Mouse (Mus musculus) small intestine, adult 2 months (tissue): ENCODE results near the gene Nt5dc3. TPM values are rescaled to one million over a fixed set of nuclear protein-coding genes. Genes with fewer than 3 reads are reported as not detected.

ENCODE experiments used
- H3K27ac ChIP-seq: fragments of 200-500 bp; 2 replicates; pipeline ENCODE4 v1.5.1; 2012; ENCODE audit warnings: low read depth, low read length, control low read depth, inconsistent platforms; ENCODE audit not compliant: insufficient read depth
- H3K27me3 ChIP-seq: fragments of 200-500 bp; 2 replicates; pipeline ENCODE4 v1.6.1; 2012; ENCODE audit warnings: mild to moderate bottlenecking, moderate library complexity, low read length, inconsistent platforms; ENCODE audit not compliant: control insufficient read depth, insufficient read depth
- H3K36me3 ChIP-seq: fragments of 200-500 bp; 2 replicates; pipeline ENCODE4 v1.6.1; 2012; ENCODE audit warnings: mild to moderate bottlenecking, low read length, control low read depth, inconsistent platforms; ENCODE audit not compliant: control insufficient read depth, insufficient read depth
- H3K4me1 ChIP-seq: fragments of 200-500 bp; 2 replicates; pipeline ENCODE4 v1.6.1; 2012; ENCODE audit warnings: low read length, inconsistent platforms, mixed read lengths; ENCODE audit not compliant: control insufficient read depth, insufficient read depth, insufficient read length
- H3K4me3 ChIP-seq: fragments of 200-500 bp; 2 replicates; pipeline ENCODE4 v1.5.1; 2012; ENCODE audit warnings: low read depth, mild to moderate bottlenecking, control low read depth, inconsistent platforms, low read length, moderate library complexity
- CTCF ChIP-seq: fragments of 200-500 bp; IDR thresholded peaks from 2 replicates; pipeline ENCODE4 v1.5.1; 2012; ENCODE audit warnings: low read depth, mild to moderate bottlenecking, control low read depth, inconsistent platforms, low read length, moderate library complexity, mixed read lengths; ENCODE audit not compliant: insufficient replicate concordance, insufficient read length; ENCODE audit errors: extremely low read depth
- POLR2A ChIP-seq: fragments of 200-500 bp; IDR thresholded peaks from 2 replicates; pipeline ENCODE4 v1.6.1; 2012; ENCODE audit warnings: low read depth, mild to moderate bottlenecking, control low read depth, inconsistent platforms, low read length, moderate library complexity
- WGBS: fragments of 180-500 bp; shearing (Covaris S2); methylation state at CpG from one replicate; pipeline ENCODE4 v1.1.7; 2018; 5-methylcytosine and 5-hydroxymethylcytosine counted together
- polyA plus RNA-seq: library from polyadenylated mRNA; depleted of rRNA; stranded (reverse); fragments of >200 nt; gene quantifications from 2 replicates; pipeline ENCODE4 v1.2.3, GENCODE M21; 2012

Gene Nt5dc3
- polyA plus RNA-seq, 1 experiment = 1.8 TPM

- Histone ChIP-seq H3K27ac (no peak overlapping the region), H3K36me3 (no peaks in the 10 kb centered on the region), H3K4me3 (no peak overlapping the region), H3K4me1 (no peaks in the 10 kb centered on the region), H3K27me3 (no peaks in the 10 kb centered on the region)
- TF ChIP-seq POLR2A (no peak), CTCF (no peak)
- 84% methylated on average over 15 of the region's 15 CpGs for WGBS
Measured at GRCm38 (mm10) chr10:86828221-86829135, 49.7 kb downstream of the Nt5dc3 start.

DNA sequence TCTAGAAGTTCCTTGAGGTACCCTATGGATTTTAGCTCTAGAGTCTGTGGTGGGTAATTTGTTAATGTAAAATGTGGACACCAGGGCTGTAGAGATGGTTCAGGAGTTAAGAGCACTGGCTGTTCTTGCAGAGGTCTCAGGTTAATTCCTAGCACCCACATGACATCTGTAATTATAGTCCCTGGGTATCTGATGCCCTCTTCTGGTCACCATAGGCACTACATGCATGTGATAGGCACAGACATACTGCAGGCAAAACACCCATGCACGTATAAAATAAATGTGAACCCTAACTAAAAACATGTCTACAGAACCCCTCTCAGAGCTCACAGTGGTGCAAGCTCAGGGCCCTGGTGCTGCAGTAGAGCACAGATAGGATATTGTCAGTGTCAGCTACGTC, 50.7 kb downstream of the Nt5dc3 start:
- Histone ChIP-seq H3K27ac (no peak overlapping the region), H3K4me1 (no peaks in the 10 kb centered on the region), H3K27me3 (no peaks in the 10 kb centered on the region), H3K36me3 (no peaks in the 10 kb centered on the region), H3K4me3 (no peak overlapping the region)
- WGBS = 95% methylated on average over 2 of the region's 2 CpGs
- no peak for TF ChIP-seq CTCF

DNA sequence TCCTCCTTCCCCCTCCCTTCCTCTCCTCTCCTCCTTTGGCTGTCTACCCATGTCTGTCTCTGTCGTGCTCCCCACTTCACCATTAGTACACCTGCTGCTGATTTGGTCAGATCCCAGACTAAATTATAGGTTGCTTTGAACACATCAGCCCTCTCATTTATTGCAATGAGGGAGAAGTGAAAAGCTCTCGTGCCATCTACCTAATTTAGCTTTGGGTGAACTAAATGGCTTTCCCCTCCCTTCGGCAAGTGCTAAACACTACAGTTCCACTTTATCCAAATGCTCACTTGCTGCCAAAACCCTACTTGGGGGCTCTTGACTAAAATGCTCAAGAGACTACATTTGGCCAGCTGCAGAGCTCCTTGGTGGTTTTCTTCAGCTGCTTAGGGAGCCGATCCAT, 58.0 kb downstream of the Nt5dc3 start:
- TF ChIP-seq POLR2A = no peak
- no peak for TF ChIP-seq CTCF
- 79% methylated on average over 4 of the region's 4 CpGs for WGBS
- no peaks in the 10 kb centered on the region for H3K4me1 ChIP-seq
- no peaks in the 10 kb centered on the region for H3K27me3 ChIP-seq
- no peaks in the 10 kb centered on the region for H3K36me3 ChIP-seq
- no peak overlapping the region for H3K27ac ChIP-seq
- H3K4me3 ChIP-seq = no peak overlapping the region

GRCm38 (mm10) chr10:86838827-86839226, 60.0 kb downstream of the Nt5dc3 start:
- Histone ChIP-seq H3K27me3 (no peaks in the 10 kb centered on the region), H3K27ac (no peak overlapping the region), H3K4me3 (no peak overlapping the region), H3K4me1 (no peaks in the 10 kb centered on the region; the same call in 1 of the 2 replicates), H3K36me3 (no peaks in the 10 kb centered on the region)
- TF ChIP-seq CTCF (no peak), POLR2A (no peak)
- 91% methylated on average over 6 of the region's 6 CpGs for WGBS

- no peaks in the 10 kb centered on the region; the same call in 1 of the 2 replicates for H3K4me1 ChIP-seq
- 83% methylated on average over 5 of the region's 5 CpGs for WGBS
- H3K36me3 ChIP-seq = no peaks in the 10 kb centered on the region
- H3K4me3 ChIP-seq = no peak overlapping the region
- TF ChIP-seq CTCF = no peak
- TF ChIP-seq POLR2A = no peak
- H3K27me3 ChIP-seq = no peaks in the 10 kb centered on the region
- no peak overlapping the region for H3K27ac ChIP-seq
Measured at GRCm38 (mm10) chr10:86842659-86843058, 63.9 kb downstream of the Nt5dc3 start.

DNA sequence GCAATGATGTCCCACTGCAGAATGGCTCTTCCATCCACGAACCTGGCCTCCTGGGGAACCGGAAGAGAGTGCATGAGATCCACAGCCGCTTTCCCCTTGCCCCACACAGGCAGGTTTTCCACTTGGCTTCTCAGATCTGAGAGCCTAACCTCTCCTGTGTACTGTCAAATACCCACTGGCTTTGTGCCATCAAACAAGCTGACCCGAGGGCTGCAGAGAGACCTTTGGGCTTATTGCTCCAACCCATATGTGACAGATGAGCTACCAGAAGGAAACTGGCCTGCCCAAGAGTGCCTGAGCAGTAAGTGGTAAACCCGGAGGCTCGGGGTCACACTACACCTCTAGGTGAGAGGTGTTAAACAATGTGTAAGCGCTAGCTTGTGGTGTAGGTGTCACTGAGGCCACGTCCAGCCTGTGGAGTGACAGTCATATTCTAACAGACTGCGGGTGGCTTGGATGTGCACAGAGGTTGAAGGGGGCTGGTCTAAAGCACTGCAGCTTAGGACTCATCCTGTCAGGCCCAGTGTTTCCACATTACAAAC, 68.2 kb downstream of the Nt5dc3 start:
- no peak for TF ChIP-seq POLR2A
- TF ChIP-seq CTCF = no peak
- Histone ChIP-seq H3K27me3 (no peaks in the 10 kb centered on the region), H3K4me3 (no peak overlapping the region), H3K27ac (no peak overlapping the region), H3K4me1 (no peaks in the 10 kb centered on the region; the same call in 1 of the 2 replicates), H3K36me3 (no peaks in the 10 kb centered on the region)
- WGBS = 66% methylated on average over 9 of the region's 9 CpGs

DNA sequence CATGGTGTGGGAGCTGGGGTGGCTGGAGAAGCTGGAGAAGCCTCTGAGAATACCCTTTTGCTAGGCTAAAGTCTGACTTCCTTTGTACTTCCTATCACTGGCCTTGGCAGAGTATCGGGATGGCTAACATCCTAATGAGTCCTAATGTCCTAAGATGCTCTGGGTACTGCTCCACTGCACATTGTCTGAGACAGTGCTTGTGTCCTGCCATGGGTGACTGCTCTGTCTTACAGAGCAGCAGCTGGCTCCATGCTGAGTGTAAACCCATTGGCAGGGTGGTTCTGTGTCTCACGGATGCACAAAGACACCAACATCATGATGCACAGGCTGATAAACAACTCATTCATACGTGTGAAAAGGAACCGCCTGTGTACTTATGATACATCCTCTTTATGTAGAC, 70.3 kb downstream of the Nt5dc3 start:
- Histone ChIP-seq H3K36me3 (no peaks in the 10 kb centered on the region), H3K4me3 (no peak overlapping the region), H3K4me1 (no peaks in the 10 kb centered on the region), H3K27ac (no peak overlapping the region), H3K27me3 (no peaks in the 10 kb centered on the region)
- WGBS = 81% methylated on average over 4 of the region's 4 CpGs
- TF ChIP-seq CTCF (no peak), POLR2A (no peak)
